Mouse (Mus musculus): ENCODE data around the gene Il31. TPM values are rescaled to one million over a fixed set of nuclear protein-coding genes. Genes with fewer than 3 reads are reported as not detected.
"Not testable (repeated sequence)": the region's sequence is repeated elsewhere in the genome, so short reads cannot be mapped to it uniquely, and the experiment has no call there.

The Il31 gene
- polyA plus RNA-seq, 1 experiment from 2014 or later = not detected

DNA sequence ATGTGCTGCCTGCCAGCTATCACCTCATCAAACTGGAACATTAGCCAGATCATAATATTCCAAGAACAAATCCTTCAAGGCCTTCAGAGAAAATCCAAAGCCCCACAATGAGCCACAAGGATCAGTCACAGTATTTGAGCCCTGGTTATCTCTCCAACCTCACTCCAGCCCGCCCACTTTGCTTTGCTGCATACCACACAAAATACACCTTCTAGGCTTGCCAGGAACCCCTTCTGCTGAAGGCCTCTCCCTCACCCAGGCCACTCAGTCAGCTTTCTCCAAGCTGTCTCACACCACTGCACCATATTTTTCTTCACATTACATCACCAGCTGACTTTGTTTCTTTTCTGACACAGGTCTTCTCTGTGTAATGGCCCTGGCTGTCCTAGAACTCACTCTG is 32.9 kb upstream of the Il31 start:
- Histone ChIP-seq H3K9ac (ENCODE audit: low read depth, low read length) (no peak overlapping the region), H3K9me3 (ENCODE audit: control insufficient read depth, low read length) (no peaks in the 10 kb centered on the region), H3K4me2 (replicated peaks; ENCODE audit: low read depth, low read length) (no peak overlapping the region), H3K4me1 (replicated peaks; ENCODE audit: control insufficient read depth, insufficient read depth, low read length) (peaks cover 5% of the 10 kb centered on the region; the same call in 1 of the 2 replicates), H3K36me3 (ENCODE audit: control insufficient read depth, insufficient read depth, low read length) (0 out of 2 replicates have a peak, but pooled peaks cover 3% of the 10 kb centered on the region), H3K4me3 (ENCODE audit: low read depth, low read length) (no peak overlapping the region), H3K27ac (ENCODE audit: low read depth, low read length) (no peak overlapping the region), H3K27me3 (ENCODE audit: control insufficient read depth, insufficient read depth, low read length) (no peaks in the 10 kb centered on the region)
- WGBS = 80% methylated on average over 1 of the region's 1 CpGs
- DNase-seq (ENCODE audit: low spot score) (no peak), ATAC-seq (ENCODE audit: low FRiP score) (no peak)

- DNase-seq (ENCODE audit: low spot score) = no peak
- no peak overlapping the region; the same call in 1 of the 2 replicates for H3K4me2 ChIP-seq (replicated peaks; ENCODE audit: low read depth, low read length)
- WGBS = 89% methylated on average over 1 of the region's 1 CpGs
- H3K27ac ChIP-seq (ENCODE audit: low read depth, low read length) = no peak overlapping the region
- no peak overlapping the region for H3K9ac ChIP-seq (ENCODE audit: low read depth, low read length)
- no peak for ATAC-seq (ENCODE audit: low FRiP score)
- H3K4me3 ChIP-seq (ENCODE audit: low read depth, low read length) = no peak overlapping the region
- H3K36me3 ChIP-seq (ENCODE audit: control insufficient read depth, insufficient read depth, low read length) = 0 out of 2 replicates have a peak, but pooled peaks cover 3% of the 10 kb centered on the region
- no peaks in the 10 kb centered on the region for H3K27me3 ChIP-seq (ENCODE audit: control insufficient read depth, insufficient read depth, low read length)
- H3K4me1 ChIP-seq (replicated peaks; ENCODE audit: control insufficient read depth, insufficient read depth, low read length) = peaks cover 5% of the 10 kb centered on the region; the same call in 1 of the 2 replicates
- no peaks in the 10 kb centered on the region for H3K9me3 ChIP-seq (ENCODE audit: control insufficient read depth, low read length)
These were observed 32.3 kb upstream of the Il31 start for GRCm38 (mm10) chr5:123521621-123522020.

DNA sequence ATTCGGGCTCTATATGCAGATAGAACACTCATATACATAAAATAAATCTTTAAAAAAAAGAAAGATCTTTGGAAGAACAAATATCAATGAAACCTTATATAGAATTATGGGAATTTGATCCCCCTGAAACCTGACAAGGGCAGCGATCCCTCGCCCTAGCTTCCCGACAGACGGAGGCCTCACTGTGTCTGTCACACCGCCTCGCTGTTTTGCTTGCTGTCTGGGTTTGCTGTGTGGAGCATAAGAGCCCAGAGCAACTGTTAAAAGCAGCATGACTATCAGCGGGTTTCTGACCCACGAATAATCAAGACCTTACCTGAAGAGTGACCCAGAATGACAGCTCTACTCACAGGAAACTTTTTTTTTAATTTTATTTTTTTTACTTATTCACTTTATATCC is 31.4 kb upstream of the Il31 start:
- no peak for ATAC-seq (ENCODE audit: low FRiP score)
- DNase-seq (ENCODE audit: low spot score) = no peak
- Histone ChIP-seq H3K27me3 (ENCODE audit: control insufficient read depth, insufficient read depth, low read length) (no peaks in the 10 kb centered on the region), H3K4me2 (replicated peaks; ENCODE audit: low read depth, low read length) (no peak overlapping the region), H3K27ac (ENCODE audit: low read depth, low read length) (no peak overlapping the region), H3K9ac (ENCODE audit: low read depth, low read length) (no peak overlapping the region), H3K9me3 (ENCODE audit: control insufficient read depth, low read length) (no peaks in the 10 kb centered on the region), H3K36me3 (ENCODE audit: control insufficient read depth, insufficient read depth, low read length) (0 out of 2 replicates have a peak, but pooled peaks cover 3% of the 10 kb centered on the region), H3K4me3 (ENCODE audit: low read depth, low read length) (no peak overlapping the region), H3K4me1 (replicated peaks; ENCODE audit: control insufficient read depth, insufficient read depth, low read length) (peaks cover 5% of the 10 kb centered on the region; the same call in 1 of the 2 replicates)
- WGBS = 84% methylated on average over 9 of the region's 9 CpGs

GRCm38 (mm10) chr5:123514871-123515270 is 25.6 kb upstream of the Il31 start:
- H3K27ac ChIP-seq (ENCODE audit: low read depth, low read length) = no peak overlapping the region
- H3K4me1 ChIP-seq (replicated peaks; ENCODE audit: control insufficient read depth, insufficient read depth, low read length) = no peaks in the 10 kb centered on the region
- H3K4me2 ChIP-seq (replicated peaks; ENCODE audit: low read depth, low read length) = no peak overlapping the region
- no peak overlapping the region for H3K4me3 ChIP-seq (ENCODE audit: low read depth, low read length)
- no peak overlapping the region for H3K9ac ChIP-seq (ENCODE audit: low read depth, low read length)
- no peaks in the 10 kb centered on the region for H3K27me3 ChIP-seq (ENCODE audit: control insufficient read depth, insufficient read depth, low read length)
- no peaks in the 10 kb centered on the region for H3K9me3 ChIP-seq (ENCODE audit: control insufficient read depth, low read length)
- 0 out of 2 replicates have a peak, but pooled peaks cover 5% of the 10 kb centered on the region for H3K36me3 ChIP-seq (ENCODE audit: control insufficient read depth, insufficient read depth, low read length)
- DNase-seq (ENCODE audit: low spot score) (no peak), ATAC-seq (ENCODE audit: low FRiP score) (no peak)
- 89% methylated on average over 5 of the region's 5 CpGs for whole genome bisulfite sequencing

- Histone ChIP-seq H3K27ac (ENCODE audit: low read depth, low read length) (no peak overlapping the region), H3K9ac (ENCODE audit: low read depth, low read length) (no peak overlapping the region), H3K36me3 (ENCODE audit: control insufficient read depth, insufficient read depth, low read length) (0 out of 2 replicates have a peak, but pooled peaks cover 2% of the 10 kb centered on the region), H3K4me3 (ENCODE audit: low read depth, low read length) (no peak overlapping the region), H3K4me1 (replicated peaks; ENCODE audit: control insufficient read depth, insufficient read depth, low read length) (no peaks in the 10 kb centered on the region), H3K4me2 (replicated peaks; ENCODE audit: low read depth, low read length) (no peak overlapping the region), H3K9me3 (ENCODE audit: control insufficient read depth, low read length) (no peaks in the 10 kb centered on the region), H3K27me3 (ENCODE audit: control insufficient read depth, insufficient read depth, low read length) (no peaks in the 10 kb centered on the region)
- DNase-seq (ENCODE audit: low spot score) = no peak
- WGBS = 84% methylated on average over 3 of the region's 3 CpGs
- no peak for ATAC-seq (ENCODE audit: low FRiP score)
These were observed 22.8 kb upstream of the Il31 start for GRCm38 (mm10) chr5:123512102-123512501.

GRCm38 (mm10) chr5:123511426-123511825 is 22.1 kb upstream of the Il31 start:
- H3K4me1 ChIP-seq (replicated peaks; ENCODE audit: control insufficient read depth, insufficient read depth, low read length); H3K9ac ChIP-seq (ENCODE audit: low read depth, low read length); DNase-seq (ENCODE audit: low spot score); ATAC-seq (ENCODE audit: low FRiP score); H3K4me2 ChIP-seq (replicated peaks; ENCODE audit: low read depth, low read length); H3K36me3 ChIP-seq (ENCODE audit: control insufficient read depth, insufficient read depth, low read length); H3K4me3 ChIP-seq (ENCODE audit: low read depth, low read length); H3K9me3 ChIP-seq (ENCODE audit: control insufficient read depth, low read length); H3K27me3 ChIP-seq (ENCODE audit: control insufficient read depth, insufficient read depth, low read length); H3K27ac ChIP-seq (ENCODE audit: low read depth, low read length): not testable (repeated sequence)
- 87% methylated on average over 3 of the region's 3 CpGs for WGBS

GRCm38 (mm10) chr5:123510160-123510559 is 20.9 kb upstream of the Il31 start, which contains the start of gene B3gnt4:
B3gnt4 (plus strand) TSS chr5:123510460.
- 0 out of 2 replicates have a peak, but pooled peaks cover under 1% of the 10 kb centered on the region for H3K36me3 ChIP-seq (ENCODE audit: control insufficient read depth, insufficient read depth, low read length)
- H3K27ac ChIP-seq (ENCODE audit: low read depth, low read length) = no peak within 1 kb of the TSS
- no peaks in the 10 kb centered on the region for H3K27me3 ChIP-seq (ENCODE audit: control insufficient read depth, insufficient read depth, low read length)
- no peak within 1 kb of the TSS for H3K9ac ChIP-seq (ENCODE audit: low read depth, low read length)
- no peak for DNase-seq (ENCODE audit: low spot score)
- H3K4me3 ChIP-seq (ENCODE audit: low read depth, low read length) = no peak within 1 kb of the TSS
- H3K4me2 ChIP-seq (replicated peaks; ENCODE audit: low read depth, low read length) = peak within 1 kb of the TSS; percentile 72; the same call in 1 of the 2 replicates
- no peaks in the 10 kb centered on the region for H3K9me3 ChIP-seq (ENCODE audit: control insufficient read depth, low read length)
- H3K4me1 ChIP-seq (replicated peaks; ENCODE audit: control insufficient read depth, insufficient read depth, low read length) = no peaks in the 10 kb centered on the region
- 94% methylated on average over 5 of the region's 5 CpGs for WGBS
- no peak for ATAC-seq (ENCODE audit: low FRiP score)

DNA sequence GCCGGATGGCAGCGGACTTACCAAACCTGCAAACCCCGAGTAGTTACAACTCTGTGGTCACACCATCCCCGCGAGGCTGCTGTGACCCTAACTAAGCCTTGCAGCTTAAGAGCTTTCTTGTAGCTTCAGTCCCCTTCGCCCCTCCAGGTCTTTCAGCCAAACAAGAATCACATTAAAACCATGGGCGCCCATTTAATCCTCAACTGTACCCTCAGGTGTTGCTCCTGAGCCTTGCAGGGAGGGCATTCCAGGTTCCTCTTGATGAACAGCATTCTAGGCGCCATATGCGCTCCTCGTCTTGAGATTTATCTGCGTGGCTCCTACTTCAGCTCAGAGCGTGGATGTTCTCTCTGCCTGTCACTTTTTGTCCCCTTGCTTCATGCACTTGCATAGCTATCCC is 19.6 kb upstream of the Il31 start:
- WGBS = 11% methylated on average over 12 of the region's 12 CpGs
- H3K4me1 ChIP-seq (replicated peaks; ENCODE audit: control insufficient read depth, insufficient read depth, low read length) = no peaks in the 10 kb centered on the region
- peak overlapping the region; percentile 68; the same call in 1 of the 2 replicates for H3K9ac ChIP-seq (ENCODE audit: low read depth, low read length)
- DNase-seq (ENCODE audit: low spot score) (peak; percentile 49), ATAC-seq (ENCODE audit: low FRiP score) (0 out of 2 replicates have a peak, but pooled peaks have one; percentile 16)
- peak overlapping the region; percentile 72 for H3K4me2 ChIP-seq (replicated peaks; ENCODE audit: low read depth, low read length)
- no peaks in the 10 kb centered on the region for H3K36me3 ChIP-seq (ENCODE audit: control insufficient read depth, insufficient read depth, low read length)
- H3K27ac ChIP-seq (ENCODE audit: low read depth, low read length) = no peak overlapping the region
- peak overlapping the region; percentile 51 for H3K4me3 ChIP-seq (ENCODE audit: low read depth, low read length)
- H3K27me3 ChIP-seq (ENCODE audit: control insufficient read depth, insufficient read depth, low read length) = no peaks in the 10 kb centered on the region
- no peaks in the 10 kb centered on the region for H3K9me3 ChIP-seq (ENCODE audit: control insufficient read depth, low read length)

- WGBS = under 1% methylated on average over 59 of the region's 59 CpGs
- DNase-seq (ENCODE audit: low spot score) (peak; percentile 97), ATAC-seq (ENCODE audit: low FRiP score) (peak; percentile 91)
- peak overlapping the region; percentile 51 for H3K4me3 ChIP-seq (ENCODE audit: low read depth, low read length)
- H3K9ac ChIP-seq (ENCODE audit: low read depth, low read length) = peak overlapping the region; percentile 68
- no peaks in the 10 kb centered on the region for H3K36me3 ChIP-seq (ENCODE audit: control insufficient read depth, insufficient read depth, low read length)
- no peaks in the 10 kb centered on the region for H3K4me1 ChIP-seq (replicated peaks; ENCODE audit: control insufficient read depth, insufficient read depth, low read length)
- H3K4me2 ChIP-seq (replicated peaks; ENCODE audit: low read depth, low read length) = peak overlapping the region; percentile 72
- H3K9me3 ChIP-seq (ENCODE audit: control insufficient read depth, low read length) = no peaks in the 10 kb centered on the region
- H3K27ac ChIP-seq (ENCODE audit: low read depth, low read length) = no peak overlapping the region
- no peaks in the 10 kb centered on the region for H3K27me3 ChIP-seq (ENCODE audit: control insufficient read depth, insufficient read depth, low read length)
These were observed 18.8 kb upstream of the Il31 start for GRCm38 (mm10) chr5:123507936-123508723.
